Mouse (Mus musculus) WW6 (cell line): ENCODE data around the gene Epb41.

Experiments used
- DNase-seq: peaks from one replicate; pipeline ENCODE4 v3.0.0-alpha.2; 2013; ENCODE audit warnings: low read depth, low spot score

Epb41 gene

DNA sequence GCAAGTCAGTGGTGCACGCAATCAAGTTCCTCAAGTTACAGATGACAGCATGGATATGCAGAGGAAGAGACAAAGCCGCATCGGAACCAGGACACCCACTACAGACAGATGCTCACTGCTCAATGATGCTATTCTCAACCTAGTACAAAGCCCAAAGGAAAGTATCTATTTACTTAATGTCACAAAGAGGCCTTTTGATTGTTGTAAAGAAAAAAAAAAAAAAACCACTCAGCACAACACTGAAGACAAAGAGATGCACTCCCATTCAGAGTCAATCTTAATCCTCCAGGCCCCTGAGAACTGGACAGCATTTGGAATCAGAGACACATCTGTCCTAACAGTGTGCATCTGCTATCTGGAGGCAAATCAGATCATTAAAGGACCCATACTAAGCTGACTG lies 63.5 kb downstream of the Epb41 start:
- DNase-seq, result no peak

DNA sequence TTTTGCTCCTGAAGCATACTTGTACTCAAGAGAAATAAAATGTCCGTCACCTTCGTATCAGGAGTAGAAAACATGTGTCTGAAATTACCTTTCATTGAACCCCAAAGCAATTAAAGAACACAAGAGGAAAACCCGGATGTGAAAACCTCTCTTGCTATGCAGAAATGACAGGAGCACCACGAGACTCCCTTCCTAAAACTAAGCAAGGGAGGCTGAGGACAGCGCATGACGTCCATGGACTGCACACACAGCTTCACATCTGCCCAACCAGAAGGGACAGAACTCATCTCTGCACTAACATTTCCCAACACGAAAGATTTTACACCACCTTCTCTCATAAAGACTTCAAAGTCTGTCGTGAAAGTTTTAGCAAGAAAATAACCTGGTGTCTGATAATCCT lies 64.7 kb downstream of the Epb41 start:
- no peak for DNase-seq

DNA sequence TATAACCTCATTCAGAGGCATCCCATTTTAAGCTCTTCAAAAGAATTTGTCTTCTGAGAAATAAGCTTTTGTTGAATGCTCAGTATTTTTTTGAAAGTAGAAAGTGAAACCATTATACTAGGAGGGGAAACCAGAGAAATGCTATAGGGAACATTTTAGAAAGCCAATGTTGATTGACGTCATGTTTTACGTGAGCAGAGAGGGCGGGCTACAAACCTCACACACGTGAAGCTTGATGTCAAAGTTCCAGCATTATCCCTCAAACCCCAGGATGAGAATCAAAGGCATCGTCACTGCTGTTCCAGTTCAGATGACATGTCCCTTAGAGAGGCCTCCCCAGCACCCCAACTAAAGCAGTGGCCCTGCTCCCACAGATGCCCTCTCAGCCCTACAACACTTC lies 66.9 kb downstream of the Epb41 start:
- no peak for DNase-seq

DNA sequence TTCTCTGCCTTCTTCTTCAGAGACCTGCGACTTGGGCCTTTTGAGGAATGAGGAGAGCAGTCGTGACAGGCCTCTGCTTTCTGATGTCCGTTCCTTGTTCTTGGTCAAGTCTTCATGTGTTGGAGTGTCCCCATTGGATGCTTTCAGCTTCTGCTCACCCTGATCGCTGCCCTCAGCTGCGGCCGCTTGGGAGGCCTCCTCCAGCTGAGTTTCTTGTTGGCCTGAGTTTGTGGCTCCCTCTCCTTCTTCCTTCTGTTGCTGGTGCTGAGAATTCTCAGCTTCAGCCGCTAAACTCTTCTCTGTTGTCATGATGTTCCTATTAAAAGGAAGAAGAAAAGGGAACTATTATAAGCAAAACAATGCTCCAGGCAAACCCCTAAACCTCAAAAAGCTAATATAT lies 68.0 kb downstream of the Epb41 start:
- DNase-seq, result no peak

DNA sequence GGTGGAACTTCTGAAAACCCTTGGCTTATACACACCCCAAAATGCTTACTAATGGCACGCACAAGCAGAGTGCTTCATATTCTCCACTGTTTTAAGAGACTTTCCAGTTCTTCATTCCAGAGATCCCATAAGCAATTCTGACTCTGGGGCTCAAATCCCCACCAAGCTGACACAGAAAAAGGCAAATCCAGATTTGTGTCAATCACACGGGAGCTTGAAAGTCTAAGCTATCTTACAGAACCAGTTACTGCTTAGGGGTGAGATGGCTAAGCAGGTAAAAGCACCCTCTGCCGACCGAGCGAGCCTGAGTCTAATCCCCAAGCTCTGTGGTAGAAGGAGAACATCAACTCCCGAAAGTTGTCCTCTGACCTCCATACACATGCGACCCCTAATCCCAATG lies 76.5 kb downstream of the Epb41 start:
- DNase-seq, result no peak

DNA sequence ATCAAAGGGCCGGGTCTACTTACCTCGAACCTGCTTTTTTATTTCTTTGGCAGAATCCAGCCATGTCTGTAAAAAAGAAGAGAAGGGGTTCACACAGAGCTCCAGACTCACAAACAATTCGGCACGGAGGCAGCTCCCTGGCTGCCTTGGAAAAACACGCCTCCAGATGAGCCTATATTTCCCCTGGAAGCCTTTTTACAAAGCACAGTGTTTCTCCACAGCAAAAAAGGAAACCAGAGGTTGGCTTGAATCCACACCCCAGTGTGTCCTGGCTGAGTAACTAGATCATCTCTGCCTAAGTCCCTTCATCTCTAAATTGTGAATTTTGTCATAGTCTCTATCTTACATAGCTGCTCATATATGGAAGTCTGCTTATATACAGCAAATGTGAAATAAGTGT lies 77.6 kb downstream of the Epb41 start:
- DNase-seq, result no peak

DNA sequence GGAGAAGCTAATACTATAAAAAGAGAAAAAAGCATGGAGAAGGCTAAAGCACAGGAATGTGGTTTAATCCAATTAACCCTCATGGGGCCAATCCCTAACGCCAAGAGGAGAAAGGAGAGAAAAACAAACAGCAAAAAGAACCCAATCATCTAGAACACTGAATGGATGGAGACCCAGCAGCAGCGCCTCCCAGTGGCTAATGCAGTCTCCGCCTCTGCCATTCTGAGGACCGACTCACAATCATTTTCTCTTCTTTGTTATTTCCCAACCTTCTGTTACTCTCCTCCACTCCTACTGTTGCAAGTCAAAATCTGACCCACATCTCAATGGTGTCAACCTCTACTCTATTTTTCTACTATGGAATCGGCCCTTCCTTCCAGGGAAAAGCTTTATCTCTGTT lies 78.1 kb downstream of the Epb41 start:
- no peak for DNase-seq

DNA sequence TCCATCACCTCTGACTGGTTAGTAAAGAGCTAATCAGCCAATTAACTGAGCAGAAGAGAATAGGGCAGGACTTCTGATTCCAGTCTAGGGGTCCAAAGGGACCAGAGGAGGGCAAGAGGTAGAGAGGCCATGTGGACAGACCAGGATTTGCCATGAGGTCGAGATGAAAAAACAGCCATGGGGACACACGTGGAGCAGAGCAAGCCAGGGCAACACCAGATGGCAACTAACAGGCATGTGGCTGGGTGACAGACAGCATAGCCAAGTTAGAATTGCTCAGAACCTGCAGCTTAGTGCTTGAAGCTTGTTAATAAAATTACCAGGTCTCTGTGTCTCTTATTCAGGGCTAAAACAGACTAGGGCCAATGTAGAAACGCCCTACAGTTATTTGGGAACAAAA lies 81.3 kb downstream of the Epb41 start:
- DNase-seq, result no peak

DNA sequence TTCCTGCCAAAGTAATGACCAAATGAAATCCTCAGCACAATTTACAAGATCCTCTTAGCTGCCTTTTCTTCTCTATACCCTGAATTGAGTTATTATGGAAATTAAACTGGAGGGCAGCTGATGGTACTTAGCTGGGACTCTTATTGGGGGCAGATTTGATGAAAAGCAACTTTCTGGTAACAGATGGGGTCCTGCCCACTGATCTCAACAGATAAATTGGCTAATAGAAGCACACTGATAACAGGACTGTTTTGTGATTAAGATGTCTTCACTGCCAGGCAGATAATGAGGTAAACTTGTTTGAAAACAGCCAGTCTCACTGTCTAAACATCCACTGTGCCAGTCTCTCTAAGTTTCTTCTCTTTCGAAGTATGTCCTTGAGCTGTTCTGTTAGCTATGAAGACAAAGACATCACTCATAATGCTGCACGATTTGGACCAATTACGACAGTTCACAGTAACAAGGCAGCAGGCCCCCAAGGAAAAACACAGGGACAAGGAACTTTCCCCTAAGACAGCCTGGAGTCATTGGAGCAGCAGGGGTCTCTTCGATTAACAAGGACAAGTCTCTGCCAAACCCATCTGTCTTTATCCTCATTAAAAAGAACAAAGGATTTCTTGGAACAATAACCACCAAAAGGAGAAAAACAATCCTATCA lies 92.1 kb downstream of the Epb41 start:
- DNase-seq, result no peak

DNA sequence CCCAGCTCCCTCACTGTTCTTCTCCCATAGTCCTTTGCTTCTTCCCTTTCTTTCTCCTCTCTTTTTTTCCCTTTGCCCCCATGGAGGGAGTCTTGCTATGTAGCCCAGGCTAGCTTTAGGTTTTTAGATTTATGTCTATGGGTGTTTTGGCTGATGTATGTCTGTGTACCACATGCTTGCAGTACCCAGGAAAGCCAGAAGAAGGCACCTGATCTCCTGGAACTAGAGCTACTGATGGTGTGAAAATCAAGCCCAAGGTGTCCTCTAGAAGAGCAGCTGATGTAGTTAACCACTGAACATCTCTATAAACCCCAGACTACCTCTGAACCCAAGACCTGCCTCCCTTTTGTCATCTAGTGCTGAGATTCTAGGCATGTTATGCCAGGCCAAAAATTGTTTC lies 93.4 kb downstream of the Epb41 start:
- DNase-seq, result no peak

DNA sequence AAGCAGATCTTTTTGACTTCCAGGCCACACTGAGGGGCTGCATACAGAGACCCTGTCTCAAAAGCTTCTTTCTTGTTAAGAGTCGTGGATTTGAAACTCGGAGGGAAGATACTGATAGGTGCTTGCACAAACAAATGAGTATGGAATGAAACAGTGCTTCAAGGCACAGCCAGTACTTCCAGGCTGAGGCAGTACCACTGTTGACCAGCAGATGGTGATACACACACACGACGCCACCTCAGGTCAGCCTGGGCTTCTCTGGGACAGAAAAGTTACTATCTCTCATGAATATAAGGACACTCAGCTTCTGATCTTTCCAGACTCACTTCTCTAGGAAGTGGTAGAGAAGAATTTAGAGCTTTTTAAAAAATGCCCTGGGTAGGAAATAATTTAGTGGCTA lies 97.9 kb downstream of the Epb41 start:
- peak; percentile 36 for DNase-seq

DNA sequence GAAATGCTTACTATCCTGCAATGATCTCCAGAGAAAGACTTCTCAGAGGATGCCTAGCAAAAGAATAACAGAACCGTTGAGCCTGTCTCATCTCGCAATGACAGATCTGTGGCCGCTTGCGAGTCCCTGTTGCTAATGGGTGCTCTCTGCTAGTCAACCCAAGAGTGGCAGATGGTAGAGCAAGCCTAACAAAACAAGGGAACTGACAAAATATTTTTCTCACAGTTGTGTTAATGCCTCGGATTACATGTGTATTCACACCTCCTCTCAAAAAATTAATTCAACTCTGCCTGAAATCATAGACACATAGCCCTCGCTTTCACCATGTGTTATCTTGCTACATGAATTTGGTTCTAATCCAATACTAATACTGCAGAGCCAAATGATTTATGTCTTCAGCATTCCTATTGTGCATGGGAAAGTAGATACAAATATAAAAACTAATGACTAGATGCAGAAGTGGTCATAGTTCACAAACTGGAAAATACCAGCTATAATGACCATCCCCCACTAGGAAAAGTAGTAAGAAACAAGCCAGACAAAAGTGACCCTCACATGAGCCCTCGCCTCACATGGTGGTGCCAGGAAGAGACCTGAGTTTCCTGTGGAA lies 104.8 kb downstream of the Epb41 start:
- DNase-seq, result no peak

DNA sequence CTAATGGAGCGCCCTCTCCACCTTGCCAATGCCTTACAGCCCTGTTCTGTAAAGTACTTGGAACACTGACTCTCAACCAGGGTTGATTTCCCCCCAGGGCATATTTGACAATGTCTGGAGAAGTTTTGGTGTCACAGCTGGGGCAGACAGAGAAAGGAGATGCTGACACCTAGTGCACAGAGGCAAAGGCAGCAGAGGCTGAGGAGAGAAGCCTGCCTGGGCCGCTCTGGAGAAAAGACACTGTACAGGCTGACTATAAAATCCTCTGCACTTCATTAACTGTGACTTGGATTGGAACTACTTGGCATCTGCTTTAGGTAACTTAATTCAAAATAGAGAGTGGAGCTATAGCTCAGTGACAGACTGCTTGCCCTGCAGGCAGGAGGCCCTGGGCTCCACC lies 106.2 kb downstream of the Epb41 start:
- no peak for DNase-seq

DNA sequence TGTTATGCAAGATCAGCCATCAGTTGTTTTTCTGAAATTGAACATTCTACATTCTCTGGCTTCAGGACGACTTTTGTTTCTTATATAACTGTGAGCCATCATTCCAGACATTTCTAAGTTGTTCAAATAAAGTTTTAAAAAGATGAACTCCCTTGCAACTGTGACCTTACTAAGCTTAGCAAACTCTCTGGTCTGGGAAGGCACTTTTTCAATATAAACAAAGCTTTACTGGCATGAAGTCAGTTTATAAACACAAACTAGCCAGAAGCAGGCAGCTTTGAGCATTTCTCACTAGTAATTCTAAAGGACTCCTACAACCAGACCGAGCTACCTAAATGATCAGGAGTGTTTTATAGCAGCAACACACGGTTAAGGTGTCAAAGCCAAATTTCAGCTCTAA lies 118.0 kb downstream of the Epb41 start:
- DNase-seq, result no peak

DNA sequence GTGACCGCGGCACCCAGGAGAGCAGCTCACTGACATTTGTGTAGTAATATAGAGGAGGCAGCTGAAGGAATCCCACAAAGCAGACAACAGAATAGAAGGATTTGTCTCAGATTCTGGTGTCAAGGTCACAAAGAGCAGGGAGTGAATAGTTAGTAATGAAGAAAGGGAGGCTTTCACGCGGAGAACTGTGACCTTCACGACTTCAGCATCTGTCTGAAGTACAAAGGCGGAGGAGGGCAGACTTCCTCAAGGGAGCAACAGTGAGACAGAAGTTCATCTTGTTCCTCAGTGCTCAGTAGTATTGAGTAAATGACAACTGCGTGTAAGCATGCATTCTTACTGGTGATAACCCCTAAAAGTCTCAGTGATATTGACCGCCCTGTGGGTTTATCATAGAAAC lies 124.5 kb downstream of the Epb41 start:
- no peak for DNase-seq

DNA sequence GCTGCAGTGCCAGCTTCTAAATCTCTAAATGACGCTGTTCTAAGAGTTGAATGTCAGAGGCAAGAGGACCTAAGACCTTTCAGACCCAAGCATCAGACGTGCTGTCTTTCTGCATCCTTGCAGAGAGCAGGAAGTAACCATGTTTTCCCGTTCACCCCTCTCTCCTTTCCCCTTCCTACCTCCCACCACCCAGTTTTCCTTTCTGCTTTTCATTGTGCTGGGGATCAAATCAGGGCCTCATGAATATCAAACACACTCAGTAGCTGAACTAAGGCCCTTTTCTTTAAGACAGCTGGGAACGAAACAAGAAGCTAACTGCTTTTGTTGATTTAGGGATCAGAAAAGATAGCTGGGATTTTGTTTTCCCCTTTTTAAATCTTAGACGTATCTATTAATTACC lies 125.2 kb downstream of the Epb41 start:
- DNase-seq, result no peak

DNA sequence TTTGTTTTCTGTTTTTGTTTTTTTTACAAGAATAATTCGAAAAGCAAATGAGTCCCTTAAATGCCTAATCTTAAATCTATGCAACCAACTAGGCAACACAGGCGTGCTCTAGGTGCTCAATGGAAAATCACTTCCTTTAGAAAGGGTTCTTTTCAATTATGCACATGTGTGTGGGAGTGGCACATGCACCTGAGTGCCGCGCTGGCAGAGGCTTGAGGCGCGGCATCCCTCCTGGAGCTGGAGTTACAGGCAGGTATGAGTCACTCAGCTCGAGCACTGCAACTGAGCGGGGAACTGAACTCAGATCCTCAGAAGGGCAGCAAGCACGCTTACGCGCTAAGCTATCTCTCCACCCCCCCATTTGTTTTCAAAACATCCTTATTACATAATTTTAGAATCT lies 127.3 kb downstream of the Epb41 start:
- no peak for DNase-seq

DNA sequence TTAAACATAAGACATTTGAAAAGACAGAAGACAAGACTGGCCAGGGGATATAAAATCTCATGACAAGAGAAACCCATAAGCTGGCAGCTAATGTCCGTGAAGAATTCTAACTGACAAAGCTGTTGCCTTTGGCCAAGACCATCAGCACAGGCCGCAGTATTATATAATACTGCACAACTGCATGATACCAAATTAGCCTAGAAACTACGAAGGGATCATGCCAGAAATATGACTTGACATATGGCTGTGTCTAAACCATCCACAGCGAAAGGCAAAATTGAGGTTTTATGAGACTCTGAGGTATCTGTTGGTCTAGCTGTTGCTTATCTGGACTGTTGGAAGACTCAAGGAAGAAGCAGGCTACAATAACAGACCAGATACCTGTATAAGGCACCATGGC lies 134.3 kb downstream of the Epb41 start:
- no peak for DNase-seq

DNA sequence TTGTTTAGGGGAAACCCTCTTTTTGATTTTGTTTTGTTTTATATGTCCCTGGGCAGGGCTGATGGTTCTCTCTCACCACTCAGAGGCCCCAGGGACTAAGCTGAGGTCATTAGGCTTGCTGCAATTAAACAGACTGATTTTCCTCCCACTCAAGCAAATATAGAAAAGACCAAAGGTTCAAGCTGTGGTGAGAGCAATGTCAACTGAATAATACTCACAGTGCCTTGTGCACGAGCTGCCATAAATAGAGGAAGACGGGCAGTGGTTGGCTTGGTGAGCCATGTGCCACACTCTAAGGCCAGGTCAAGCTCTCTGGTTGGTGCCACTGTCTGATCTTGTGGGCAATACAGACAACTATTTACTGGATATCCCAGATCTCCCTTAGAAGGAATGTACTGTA lies 135.7 kb downstream of the Epb41 start:
- DNase-seq, result no peak

DNA sequence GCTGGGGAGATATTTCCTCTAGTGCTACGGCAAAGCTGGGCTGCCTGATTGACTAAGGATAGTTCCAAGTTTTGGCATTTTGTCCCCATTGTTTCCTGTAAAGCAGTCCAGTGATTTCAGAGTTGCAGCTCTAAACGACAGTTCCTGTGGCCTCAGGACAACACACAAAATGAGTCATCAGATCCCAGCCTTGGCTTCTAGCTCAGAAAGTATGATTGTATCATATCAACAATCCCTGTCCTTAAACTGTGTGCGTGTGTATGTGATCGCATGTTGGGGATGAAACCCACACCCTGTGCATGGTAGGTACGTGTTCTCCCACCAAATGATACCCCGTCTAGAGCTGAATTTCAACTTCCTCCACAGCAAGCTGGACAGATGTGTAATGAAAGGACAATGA lies 146.0 kb downstream of the Epb41 start:
- DNase-seq, result no peak

DNA sequence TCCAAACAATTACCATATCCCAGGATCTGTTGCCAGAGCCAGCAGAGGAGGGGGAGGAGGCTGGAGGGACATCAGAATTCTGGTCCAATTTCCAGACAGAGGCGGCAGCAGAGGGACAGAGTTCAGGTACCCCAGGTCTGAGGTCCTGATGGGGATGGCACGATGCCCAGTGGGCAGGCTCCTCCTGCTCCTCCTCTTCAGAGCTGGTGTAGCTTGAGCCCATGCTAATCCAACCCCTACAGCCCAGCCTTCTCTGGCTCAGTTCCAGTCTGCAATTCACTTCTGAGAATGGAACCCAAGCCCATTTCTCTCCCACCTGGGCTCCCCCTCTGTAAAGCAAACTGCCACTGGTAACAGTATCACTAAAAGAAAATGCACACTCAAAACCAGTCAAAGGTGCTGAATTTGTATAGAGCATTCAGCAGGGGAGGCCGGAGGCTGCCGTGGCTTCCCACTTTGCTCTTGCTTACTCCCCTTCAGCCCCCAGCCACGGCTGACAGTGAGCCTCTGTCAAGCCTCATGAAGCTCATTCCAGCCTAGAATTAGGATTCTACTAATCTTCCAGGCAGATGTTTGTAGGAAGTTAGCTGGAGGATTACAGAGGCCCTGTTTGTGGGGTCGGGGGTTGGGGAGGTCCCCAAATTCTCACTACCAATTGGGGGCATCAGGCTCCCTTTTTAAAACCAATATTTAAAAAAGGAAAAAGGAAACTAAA lies 150.9 kb downstream of the Epb41 start:
- no peak for DNase-seq

DNA sequence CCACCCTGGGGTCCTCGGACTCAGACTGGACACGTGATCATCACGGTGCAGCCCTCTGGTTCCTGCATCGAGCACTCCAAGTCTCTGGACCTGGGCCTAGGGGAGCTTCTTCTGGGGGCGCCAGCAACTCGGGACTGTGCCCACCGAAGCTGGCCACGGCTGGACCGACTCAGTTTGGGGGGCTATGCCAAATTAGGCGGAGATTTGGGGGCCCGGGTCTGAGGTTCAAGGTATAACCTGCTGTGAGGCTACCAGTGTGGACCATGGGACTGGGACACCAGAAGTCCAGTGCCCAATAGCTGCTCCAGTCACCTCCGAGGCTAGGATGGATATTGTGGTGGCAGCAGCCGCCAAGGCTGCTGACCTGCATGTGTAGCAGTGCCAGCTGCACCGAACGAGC lies 152.7 kb downstream of the Epb41 start:
- no peak for DNase-seq
